Mouse (Mus musculus): ENCODE results near the gene Ndufb3. TPM values are rescaled to one million over a fixed set of nuclear protein-coding genes. Genes with fewer than 3 reads are reported as not detected.
"Not testable (repeated sequence)": the region's sequence is repeated elsewhere in the genome, so short reads cannot be mapped to it uniquely, and the experiment has no call there.

Gene Ndufb3
- total and polyA plus RNA-seq, 2 experiments from 2014 or later, result 132 to 432 TPM

- peak; percentile 28; the same call in 1 of the 2 replicates for ATAC-seq (ENCODE audit: insufficient read depth, low read depth)
- peak overlapping the region; percentile 65 for H3K27ac ChIP-seq (ENCODE audit: low read depth)
Measured at GRCm38 (mm10) chr1:58585373-58586170, 612 bp upstream of the Ndufb3 start.

GRCm38 (mm10) chr1:58587491-58587890 is 1.3 kb downstream of the Ndufb3 start:
- no peaks in the 10 kb centered on the region for H3K9me3 ChIP-seq (replicated peaks; ENCODE audit: control insufficient read depth, low read length)
- TF ChIP-seq EP300 (IDR thresholded peaks at IDR 0.05; ENCODE audit: low read depth), result no peak
- TF ChIP-seq CTCF (IDR thresholded peaks at IDR 0.05; ENCODE audit: low read depth), result no peak
- H3K9ac ChIP-seq (replicated peaks; ENCODE audit: low read depth, low read length), result peak overlapping the region; percentile 87; the same call in 1 of the 2 replicates
- H3K4me2 ChIP-seq (ENCODE audit: low read depth, low read length), result peak overlapping the region; percentile 77
- no peaks in the 10 kb centered on the region for H3K27me3 ChIP-seq (ENCODE audit: control insufficient read depth, insufficient read depth, low read length)
- H3K4me1 ChIP-seq (ENCODE audit: control insufficient read depth, insufficient read depth), result peaks cover 13% of the 10 kb centered on the region
- H3K27ac ChIP-seq (ENCODE audit: low read depth), result no peak overlapping the region
- 0 out of 2 replicates have a peak overlapping the region, but pooled peaks have one; percentile 85 for H3K4me3 ChIP-seq (ENCODE audit: low read depth, low read length)
- 77% methylated on average over 1 of the region's 1 CpGs for WGBS
- peaks cover 5% of the 10 kb centered on the region; the same call in 1 of the 2 replicates for H3K36me3 ChIP-seq (replicated peaks; ENCODE audit: control insufficient read depth, insufficient read depth, low read length)
- ATAC-seq (ENCODE audit: insufficient read depth, low read depth), result no peak
- no peak for DNase-seq (ENCODE audit: low spot score)

More at GRCm38 (mm10) chr1:58585373-58586170, 612 bp upstream of the Ndufb3 start:
- Histone ChIP-seq H3K9ac (replicated peaks; ENCODE audit: low read depth, low read length) (peak overlapping the region; percentile 87), H3K4me2 (ENCODE audit: low read depth, low read length) (peak overlapping the region; percentile 95), H3K4me1 (ENCODE audit: control insufficient read depth, insufficient read depth) (peaks cover 13% of the 10 kb centered on the region), H3K4me3 (ENCODE audit: low read depth, low read length) (peak overlapping the region; percentile 85), H3K36me3 (replicated peaks; ENCODE audit: control insufficient read depth, insufficient read depth, low read length) (no peaks in the 10 kb centered on the region), H3K9me3 (replicated peaks; ENCODE audit: control insufficient read depth, low read length) (no peaks in the 10 kb centered on the region), H3K27me3 (ENCODE audit: control insufficient read depth, insufficient read depth, low read length) (no peaks in the 10 kb centered on the region)
- DNase-seq (ENCODE audit: low spot score), result no peak
- TF ChIP-seq EP300 (IDR thresholded peaks at IDR 0.05; ENCODE audit: low read depth), result no peak
- TF ChIP-seq CTCF (IDR thresholded peaks at IDR 0.05; ENCODE audit: low read depth), result no peak
- WGBS, result 3% methylated on average over 34 of the region's 36 CpGs

- Histone ChIP-seq H3K4me1 (ENCODE audit: control insufficient read depth, insufficient read depth) (no peaks in the 10 kb centered on the region), H3K4me3 (ENCODE audit: low read depth, low read length) (no peak overlapping the region), H3K27ac (ENCODE audit: low read depth) (no peak overlapping the region), H3K27me3 (ENCODE audit: control insufficient read depth, insufficient read depth, low read length) (no peaks in the 10 kb centered on the region), H3K36me3 (replicated peaks; ENCODE audit: control insufficient read depth, insufficient read depth, low read length) (no peaks in the 10 kb centered on the region), H3K9me3 (replicated peaks; ENCODE audit: control insufficient read depth, low read length) (no peaks in the 10 kb centered on the region), H3K4me2 (ENCODE audit: low read depth, low read length) (no peak overlapping the region), H3K9ac (replicated peaks; ENCODE audit: low read depth, low read length) (no peak overlapping the region)
- ATAC-seq (ENCODE audit: insufficient read depth, low read depth), result no peak
- TF ChIP-seq CTCF (IDR thresholded peaks at IDR 0.05; ENCODE audit: low read depth) (no peak), EP300 (IDR thresholded peaks at IDR 0.05; ENCODE audit: low read depth) (no peak)
- no peak for DNase-seq (ENCODE audit: low spot score)
- 60% methylated on average over 4 of the region's 4 CpGs for WGBS
Measured at GRCm38 (mm10) chr1:58602681-58603080, 16.5 kb downstream of the Ndufb3 start.

- Histone ChIP-seq H3K27ac (ENCODE audit: low read depth) (no peak overlapping the region), H3K9ac (replicated peaks; ENCODE audit: low read depth, low read length) (no peak overlapping the region), H3K4me3 (ENCODE audit: low read depth, low read length) (no peak overlapping the region), H3K9me3 (replicated peaks; ENCODE audit: control insufficient read depth, low read length) (no peaks in the 10 kb centered on the region), H3K4me1 (ENCODE audit: control insufficient read depth, insufficient read depth) (no peaks in the 10 kb centered on the region), H3K36me3 (replicated peaks; ENCODE audit: control insufficient read depth, insufficient read depth, low read length) (no peaks in the 10 kb centered on the region), H3K27me3 (ENCODE audit: control insufficient read depth, insufficient read depth, low read length) (no peaks in the 10 kb centered on the region), H3K4me2 (ENCODE audit: low read depth, low read length) (no peak overlapping the region)
- ATAC-seq (ENCODE audit: insufficient read depth, low read depth) (no peak), DNase-seq (ENCODE audit: low spot score) (no peak)
- TF ChIP-seq EP300 (IDR thresholded peaks at IDR 0.05; ENCODE audit: low read depth) (no peak), CTCF (IDR thresholded peaks at IDR 0.05; ENCODE audit: low read depth) (no peak)
- WGBS, result 23% methylated on average over 4 of the region's 4 CpGs
Measured at GRCm38 (mm10) chr1:58603738-58604137, 17.6 kb downstream of the Ndufb3 start.

GRCm38 (mm10) chr1:58609591-58609990 is 23.4 kb downstream of the Ndufb3 start:
- not testable (repeated sequence) for H3K4me3 ChIP-seq (ENCODE audit: low read depth, low read length); ATAC-seq (ENCODE audit: insufficient read depth, low read depth); H3K36me3 ChIP-seq (replicated peaks; ENCODE audit: control insufficient read depth, insufficient read depth, low read length); H3K4me2 ChIP-seq (ENCODE audit: low read depth, low read length); H3K9ac ChIP-seq (replicated peaks; ENCODE audit: low read depth, low read length); H3K4me1 ChIP-seq (ENCODE audit: control insufficient read depth, insufficient read depth); H3K9me3 ChIP-seq (replicated peaks; ENCODE audit: control insufficient read depth, low read length); H3K27me3 ChIP-seq (ENCODE audit: control insufficient read depth, insufficient read depth, low read length); DNase-seq (ENCODE audit: low spot score); H3K27ac ChIP-seq (ENCODE audit: low read depth)
- 83% methylated on average over 5 of the region's 5 CpGs for WGBS
